Comparison of ENCODE assay signal across 7 mouse cellular contexts in genomic region chr6:97178491-97179366, GRCm38 (mm10). TPM values are rescaled to one million over a fixed set of nuclear protein-coding genes. Genes with fewer than 3 reads are reported as not detected.
DNase-seq lines count a peak whose midpoint lies in the region; ATAC-seq lines count a peak whose summit lies in the region.

Tmf1 (minus strand) TSS chr6:97179122.

- H3K4me1 ChIP-seq in intestine, embryonic 16.5 days (ENCODE audit: control insufficient read depth, insufficient read depth, low read length), result peaks cover 16% of the 10 kb centered on the region
- H3K4me1 ChIP-seq in midbrain, embryonic 11.5 days (ENCODE audit: control insufficient read depth, insufficient read depth, low read length), result peaks cover 10% of the 10 kb centered on the region; the same call in 1 of the 2 replicates

- H3K9me3 ChIP-seq in intestine, embryonic 16.5 days (ENCODE audit: control insufficient read depth, low read length), result no peaks in the 10 kb centered on the region
- no peaks in the 10 kb centered on the region for H3K9me3 ChIP-seq in midbrain, embryonic 11.5 days (ENCODE audit: control insufficient read depth, low read length)

- intact Hi-C loops in left cerebral cortex, postnatal 36 days (cut with DNase I), result loop anchor here (2.0 kb wide), 1 partner anchor 26 kb away; the partner anchor contains the start of gene Uba3

- under 1% methylated on average over 78 of the region's 80 CpGs for WGBS in intestine, embryonic 16.5 days
- under 1% methylated on average over 80 of the region's 80 CpGs for WGBS in midbrain, embryonic 11.5 days

- peak; percentile 99 for ATAC-seq in intestine, embryonic 16.5 days
- peak; percentile 97 for ATAC-seq in midbrain, embryonic 11.5 days (ENCODE audit: low FRiP score)

- H3K4me2 ChIP-seq in intestine, embryonic 16.5 days (ENCODE audit: low read depth, low read length), result peak within 1 kb of the TSS; percentile 80
- peak within 1 kb of the TSS; percentile 54 for H3K4me2 ChIP-seq in midbrain, embryonic 11.5 days

- H3K36me3 ChIP-seq in intestine, embryonic 16.5 days (ENCODE audit: control insufficient read depth, insufficient read depth, low read length), result 0 out of 2 replicates have a peak, but pooled peaks cover 2% of the 10 kb centered on the region
- peaks cover 6% of the 10 kb centered on the region for H3K36me3 ChIP-seq in midbrain, embryonic 11.5 days (ENCODE audit: control insufficient read depth, insufficient read depth, low read length)

- H3K4me3 ChIP-seq in intestine, embryonic 16.5 days (ENCODE audit: low read length), result peak within 1 kb of the TSS; percentile 98
- H3K4me3 ChIP-seq in midbrain, embryonic 11.5 days (ENCODE audit: low read depth, low read length), result peak within 1 kb of the TSS; percentile 53

- H3K27ac ChIP-seq in intestine, embryonic 16.5 days (ENCODE audit: low read length), result peak within 1 kb of the TSS; percentile 93
- H3K27ac ChIP-seq in midbrain, embryonic 11.5 days (ENCODE audit: low read depth, low read length), result peak within 1 kb of the TSS; percentile 89

- peak; percentile 98 for DNase-seq in adrenal gland, adult 2 months
- peak; percentile 92 for DNase-seq in embryo, embryonic 11.5 days (ENCODE audit: low read depth, low spot score)
- DNase-seq in gastrocnemius, postnatal 4 days (ENCODE audit: low spot score in 2 of 2), result peak; percentile 91 to 96
- peak; percentile 95 to 96 for DNase-seq in left cerebral cortex, postnatal 36 days (ENCODE audit: low spot score in 2 of 2)
- peak; percentile 99 for DNase-seq in midbrain, embryonic 11.5 days (ENCODE audit: low spot score, missing footprints)
- DNase-seq in skeletal muscle tissue, adult 2 months (ENCODE audit: low read depth, low spot score), result peak; percentile 94

- peak within 1 kb of the TSS; percentile 97 for H3K9ac ChIP-seq in intestine, embryonic 16.5 days (ENCODE audit: low read depth, low read length)
- peak within 1 kb of the TSS; percentile 72 for H3K9ac ChIP-seq in midbrain, embryonic 11.5 days (ENCODE audit: low read length)

- H3K27me3 ChIP-seq in intestine, embryonic 16.5 days (replicated peaks; ENCODE audit: control insufficient read depth, insufficient read depth, low read length), result no peaks in the 10 kb centered on the region
- no peaks in the 10 kb centered on the region for H3K27me3 ChIP-seq in midbrain, embryonic 11.5 days (ENCODE audit: control insufficient read depth, insufficient read depth, low read length)

RNA-seq across cellular contexts. Expression of gene Tmf1, which starts in this region (rescaled TPM):
- 10 to 100 TPM; 49.3 to 61.8 TPM for total RNA-seq in adrenal gland, adult 2 months (2021)
- 1.9 and 2.4 TPM in 2 replicates for polyA plus RNA-seq in adrenal gland, adult 2 months (2012; rRNA removed)
- 10 to 100 TPM; 35.0 to 40.4 TPM for total RNA-seq in gastrocnemius, postnatal 4 days (2021)
- polyA plus RNA-seq in intestine, embryonic 16.5 days (2015; fragmentation: Nextera tagmentation; extraction: Ambion mirVana), result 23.3 and 26.0 TPM in 2 replicates
- total RNA-seq in left cerebral cortex, postnatal 36 days (2021), result 10 to 100 TPM; 51.6 to 54.3 TPM
- 29.9 and 34.6 TPM in 2 replicates for polyA plus RNA-seq in midbrain, embryonic 11.5 days (2014; fragmentation: Nextera tagmentation; extraction: Ambion mirVana)

Comparison
In these comparisons a context has a peak if more than half of its experiments do, and no peak if none do; other contexts are left out.
1. Peak in every context shown above with its lines: DNase-seq, ATAC-seq, H3K4me3 ChIP-seq and H3K27ac ChIP-seq.